Mouse (Mus musculus): Measurements from ENCODE around the gene Cdk13. TPM values are rescaled to one million over a fixed set of nuclear protein-coding genes. Genes with fewer than 3 reads are reported as not detected.

Cdk13 gene
- polyA plus RNA-seq, 1 experiment, result 31.0 TPM

GRCm38 (mm10) chr13:17754997-17755396 lies 49.9 kb downstream of the Cdk13 start:
- DNase-seq, result no peak
- Histone ChIP-seq H3K4me3 (replicated peaks; ENCODE audit: insufficient read depth, low read depth, low read length) (no peak overlapping the region), H3K27ac (ENCODE audit: insufficient read depth, low read length) (no peak overlapping the region), H3K27me3 (ENCODE audit: control insufficient read depth, insufficient read depth, low read length) (no peaks in the 10 kb centered on the region), H3K4me1 (ENCODE audit: control insufficient read depth, insufficient read depth, low read length) (no peaks in the 10 kb centered on the region)
- WGBS, result 79% methylated on average over 4 of the region's 4 CpGs
- TF ChIP-seq CTCF (IDR thresholded peaks at IDR 0.05; ENCODE audit: borderline replicate concordance, insufficient read depth, low read depth, low read length) (no peak), POLR2A (IDR thresholded peaks at IDR 0.05; ENCODE audit: borderline replicate concordance, insufficient read depth, low read length) (no peak)

GRCm38 (mm10) chr13:17728798-17729197 lies 76.1 kb downstream of the Cdk13 start:
- H3K27ac ChIP-seq (ENCODE audit: insufficient read depth, low read length), result no peak overlapping the region
- H3K4me3 ChIP-seq (replicated peaks; ENCODE audit: insufficient read depth, low read depth, low read length), result no peak overlapping the region
- no peak for DNase-seq
- TF ChIP-seq POLR2A (IDR thresholded peaks at IDR 0.05; ENCODE audit: borderline replicate concordance, insufficient read depth, low read length), result no peak
- TF ChIP-seq CTCF (IDR thresholded peaks at IDR 0.05; ENCODE audit: borderline replicate concordance, insufficient read depth, low read depth, low read length), result no peak
- 95% methylated on average over 3 of the region's 3 CpGs for WGBS
- no peaks in the 10 kb centered on the region for H3K27me3 ChIP-seq (ENCODE audit: control insufficient read depth, insufficient read depth, low read length)
- H3K4me1 ChIP-seq (ENCODE audit: control insufficient read depth, insufficient read depth, low read length), result no peaks in the 10 kb centered on the region

- H3K27me3 ChIP-seq (ENCODE audit: control insufficient read depth, insufficient read depth, low read length), result no peaks in the 10 kb centered on the region
- no peak overlapping the region for H3K27ac ChIP-seq (ENCODE audit: insufficient read depth, low read length)
- H3K4me3 ChIP-seq (replicated peaks; ENCODE audit: insufficient read depth, low read depth, low read length), result no peak overlapping the region
- no peak for DNase-seq
- no peak for TF ChIP-seq CTCF (IDR thresholded peaks at IDR 0.05; ENCODE audit: borderline replicate concordance, insufficient read depth, low read depth, low read length)
- TF ChIP-seq POLR2A (IDR thresholded peaks at IDR 0.05; ENCODE audit: borderline replicate concordance, insufficient read depth, low read length), result no peak
- WGBS, result 94% methylated on average over 4 of the region's 4 CpGs
- no peaks in the 10 kb centered on the region for H3K4me1 ChIP-seq (ENCODE audit: control insufficient read depth, insufficient read depth, low read length)
Observed at GRCm38 (mm10) chr13:17727922-17728321, 77.0 kb downstream of the Cdk13 start.

DNA sequence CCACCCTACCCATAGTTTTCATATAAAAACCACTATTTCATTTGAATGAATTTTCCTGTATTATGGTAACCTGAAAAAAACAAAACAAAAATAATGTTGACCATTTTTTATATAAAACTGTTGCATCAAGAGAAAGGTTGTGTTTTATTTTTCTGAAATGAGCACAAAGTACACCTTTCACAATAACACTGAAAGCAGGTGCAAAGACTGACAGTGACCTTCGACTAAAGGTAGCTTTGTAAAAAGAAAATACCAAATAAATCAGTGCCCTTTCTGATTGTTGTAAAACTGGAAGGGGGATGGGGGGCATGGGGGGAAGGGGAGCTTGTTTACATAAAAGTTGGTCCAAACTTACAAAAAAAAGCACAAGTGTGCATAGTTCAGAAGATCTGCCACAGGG lies 87.5 kb downstream of the Cdk13 start:
- Histone ChIP-seq H3K4me3 (replicated peaks; ENCODE audit: insufficient read depth, low read depth, low read length) (no peak overlapping the region), H3K27ac (ENCODE audit: insufficient read depth, low read length) (no peak overlapping the region), H3K4me1 (ENCODE audit: control insufficient read depth, insufficient read depth, low read length) (no peaks in the 10 kb centered on the region), H3K27me3 (ENCODE audit: control insufficient read depth, insufficient read depth, low read length) (no peaks in the 10 kb centered on the region)
- no peak for TF ChIP-seq POLR2A (IDR thresholded peaks at IDR 0.05; ENCODE audit: borderline replicate concordance, insufficient read depth, low read length)
- TF ChIP-seq CTCF (IDR thresholded peaks at IDR 0.05; ENCODE audit: borderline replicate concordance, insufficient read depth, low read depth, low read length), result no peak
- WGBS, result 90% methylated on average over 1 of the region's 1 CpGs
- DNase-seq, result no peak

GRCm38 (mm10) chr13:17708784-17709311 lies 96.0 kb downstream of the Cdk13 start:
- DNase-seq, result no peak
- TF ChIP-seq POLR2A (IDR thresholded peaks at IDR 0.05; ENCODE audit: borderline replicate concordance, insufficient read depth, low read length), result no peak
- TF ChIP-seq CTCF (IDR thresholded peaks at IDR 0.05; ENCODE audit: borderline replicate concordance, insufficient read depth, low read depth, low read length), result no peak
- WGBS, result 88% methylated on average over 5 of the region's 5 CpGs
- no peak overlapping the region for H3K4me3 ChIP-seq (replicated peaks; ENCODE audit: insufficient read depth, low read depth, low read length)
- H3K27me3 ChIP-seq (ENCODE audit: control insufficient read depth, insufficient read depth, low read length), result no peaks in the 10 kb centered on the region
- H3K27ac ChIP-seq (ENCODE audit: insufficient read depth, low read length), result no peak overlapping the region
- H3K4me1 ChIP-seq (ENCODE audit: control insufficient read depth, insufficient read depth, low read length), result no peaks in the 10 kb centered on the region

- Histone ChIP-seq H3K4me3 (replicated peaks; ENCODE audit: insufficient read depth, low read depth, low read length) (no peak overlapping the region), H3K4me1 (ENCODE audit: control insufficient read depth, insufficient read depth, low read length) (no peaks in the 10 kb centered on the region), H3K27ac (ENCODE audit: insufficient read depth, low read length) (no peak overlapping the region), H3K27me3 (ENCODE audit: control insufficient read depth, insufficient read depth, low read length) (no peaks in the 10 kb centered on the region)
- no peak for DNase-seq
- 51% methylated on average over 6 of the region's 6 CpGs for WGBS
- no peak for TF ChIP-seq POLR2A (IDR thresholded peaks at IDR 0.05; ENCODE audit: borderline replicate concordance, insufficient read depth, low read length)
- no peak for TF ChIP-seq CTCF (IDR thresholded peaks at IDR 0.05; ENCODE audit: borderline replicate concordance, insufficient read depth, low read depth, low read length)
Observed at GRCm38 (mm10) chr13:17705188-17705826, 99.6 kb downstream of the Cdk13 start.

DNA sequence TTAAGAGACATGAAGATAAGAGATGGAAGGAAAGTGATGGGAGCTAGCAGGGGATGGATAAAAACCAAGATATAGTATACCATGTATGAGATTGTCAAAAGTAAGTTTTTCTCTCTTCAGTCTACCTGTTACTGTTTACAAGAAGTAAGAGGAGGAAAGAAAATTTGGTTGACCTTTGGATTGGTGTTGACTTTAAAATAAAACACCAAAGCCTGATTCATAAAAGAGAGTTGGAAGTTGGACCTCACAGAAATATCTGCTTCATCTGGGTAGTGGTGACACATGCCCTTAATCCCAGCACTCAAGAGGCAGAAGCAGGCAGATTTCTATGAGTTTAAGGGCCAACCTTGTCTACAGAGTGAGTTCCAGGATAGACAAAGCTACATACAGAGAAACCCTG lies 102.6 kb downstream of the Cdk13 start:
- H3K4me3 ChIP-seq (replicated peaks; ENCODE audit: insufficient read depth, low read depth, low read length), result no peak overlapping the region
- H3K4me1 ChIP-seq (ENCODE audit: control insufficient read depth, insufficient read depth, low read length), result no peaks in the 10 kb centered on the region
- H3K27me3 ChIP-seq (ENCODE audit: control insufficient read depth, insufficient read depth, low read length), result no peaks in the 10 kb centered on the region
- no peak overlapping the region for H3K27ac ChIP-seq (ENCODE audit: insufficient read depth, low read length)
- DNase-seq, result no peak
- TF ChIP-seq CTCF (IDR thresholded peaks at IDR 0.05; ENCODE audit: borderline replicate concordance, insufficient read depth, low read depth, low read length), result no peak
- TF ChIP-seq POLR2A (IDR thresholded peaks at IDR 0.05; ENCODE audit: borderline replicate concordance, insufficient read depth, low read length), result no peak

GRCm38 (mm10) chr13:17701322-17701721 lies 103.6 kb downstream of the Cdk13 start:
- no peak overlapping the region for H3K4me3 ChIP-seq (replicated peaks; ENCODE audit: insufficient read depth, low read depth, low read length)
- no peak for TF ChIP-seq CTCF (IDR thresholded peaks at IDR 0.05; ENCODE audit: borderline replicate concordance, insufficient read depth, low read depth, low read length)
- TF ChIP-seq POLR2A (IDR thresholded peaks at IDR 0.05; ENCODE audit: borderline replicate concordance, insufficient read depth, low read length), result no peak

More at GRCm38 (mm10) chr13:17701322-17701721, 103.6 kb downstream of the Cdk13 start:
- no peaks in the 10 kb centered on the region for H3K27me3 ChIP-seq (ENCODE audit: control insufficient read depth, insufficient read depth, low read length)
- H3K4me1 ChIP-seq (ENCODE audit: control insufficient read depth, insufficient read depth, low read length), result no peaks in the 10 kb centered on the region
- no peak for DNase-seq
- no peak overlapping the region for H3K27ac ChIP-seq (ENCODE audit: insufficient read depth, low read length)

Data from cerebellum, adult 2 months (tissue).